Comparison of ENCODE assay signal across 30 mouse cellular contexts in genomic region chr5:137751221-137751887, GRCm38 (mm10). TPM values are rescaled to one million over a fixed set of nuclear protein-coding genes. Genes with fewer than 3 reads are reported as not detected.
A peak's percentile ranks its signal among the peaks of the same experiment; 100 is the strongest.
DNase-seq lines count a peak whose midpoint lies in the region; ATAC-seq lines count a peak whose summit lies in the region.
"Had no signal": no experiment of that assay in that cellular context is flagged by ENCODE, and none has a peak within 500 bp of the region (broad histone marks: within the 10 kb centered on the region; RNA-seq: fewer than 3 reads in every experiment).

No protein-coding gene starts in this region.

- H3K36me3 ChIP-seq in heart, embryonic 11.5 days (ENCODE audit: control insufficient read depth, insufficient read depth, low read length), result peaks cover 22% of the 10 kb centered on the region
- peaks cover 17% of the 10 kb centered on the region for H3K36me3 ChIP-seq in heart, embryonic 16.5 days (ENCODE audit: control insufficient read depth, insufficient read depth)

- intact Hi-C loops in heart, postnatal 25 days (cut with DNase I), result no loop called here

- 81% methylated on average over 13 of the region's 13 CpGs for WGBS in heart, embryonic 11.5 days (ENCODE audit: insufficient replicate concordance)
- 74% methylated on average over 13 of the region's 13 CpGs for WGBS in heart, embryonic 16.5 days

- no peak for ATAC-seq in heart, embryonic 11.5 days (replicated peaks; ENCODE audit: insufficient number of reproducible peaks, low FRiP score, low TSS enrichment)
- no peak; the same call in 1 of the 2 replicates for ATAC-seq in heart, embryonic 16.5 days (replicated peaks; ENCODE audit: extremely low read depth, insufficient read depth, low FRiP score)
- ATAC-seq: activated CD4-positive, CD25-positive, alpha-beta regulatory T cell, adult 4 months; CD4-positive, CD25-positive, alpha-beta regulatory T cell, adult 4 months; forebrain, embryonic 15.5 days; hindbrain, embryonic 16.5 days; liver, embryonic 12.5 days; lung, postnatal 0 days; midbrain, embryonic 13.5 days had no signal

- no peak overlapping the region for H3K4me3 ChIP-seq in heart, embryonic 11.5 days (ENCODE audit: low read depth, low read length)
- no peak overlapping the region for H3K4me3 ChIP-seq in heart, embryonic 16.5 days (ENCODE audit: low read length)
- H3K4me3 ChIP-seq: embryonic facial prominence, embryonic 13.5 days; forebrain, embryonic 10.5 days; forebrain, embryonic 15.5 days; kidney, embryonic 15.5 days; left cerebral cortex, adult 2 months; limb, embryonic 13.5 days; liver, embryonic 12.5 days; midbrain, embryonic 13.5 days had no signal

- peak; percentile 53 to 65 for DNase-seq in heart, adult 18-20 months
- DNase-seq in heart, postnatal 25 days (ENCODE audit: low spot score), result no peak
- DNase-seq in frontal cortex, postnatal 36 days (ENCODE audit: low spot score in 2 of 2), result no peak
- no peak for DNase-seq in B cell, adult 2 months
- DNase-seq in urinary bladder, postnatal 25 days (ENCODE audit: low spot score), result no peak
- DNase-seq: adrenal gland, postnatal 10 days; cerebellum, adult 11 months; cerebellum, adult 9-10 months; gastrocnemius, postnatal 14 days; kidney, adult 18-20 months; kidney, postnatal 25 days; lung, adult 18-20 months; right cerebral cortex, postnatal 14 days; thymus, postnatal 4 days had no signal

- 0 out of 2 replicates have a peak overlapping the region, but pooled peaks have one; percentile 24 for H3K9ac ChIP-seq in heart, embryonic 11.5 days (ENCODE audit: low read depth, low read length)
- H3K9ac ChIP-seq in heart, embryonic 16.5 days (ENCODE audit: low read length), result peak overlapping the region; percentile 55
- H3K9ac ChIP-seq: embryonic facial prominence, embryonic 13.5 days; forebrain, embryonic 15.5 days; kidney, embryonic 15.5 days; limb, embryonic 13.5 days; liver, embryonic 12.5 days; midbrain, embryonic 13.5 days had no signal

- H3K9me3 ChIP-seq in heart, embryonic 11.5 days (replicated peaks; ENCODE audit: control insufficient read depth, low read length), result no peaks in the 10 kb centered on the region
- no peaks in the 10 kb centered on the region for H3K9me3 ChIP-seq in heart, embryonic 16.5 days (replicated peaks; ENCODE audit: control insufficient read depth, low read length)
- H3K9me3 ChIP-seq: embryonic facial prominence, embryonic 13.5 days; forebrain, embryonic 10.5 days; forebrain, embryonic 15.5 days; kidney, embryonic 15.5 days; limb, embryonic 13.5 days; liver, embryonic 12.5 days; midbrain, embryonic 13.5 days had no signal

- peaks cover 55% of the 10 kb centered on the region for H3K4me1 ChIP-seq in heart, embryonic 11.5 days (ENCODE audit: control insufficient read depth, insufficient read depth, low read length)
- H3K4me1 ChIP-seq in heart, embryonic 16.5 days (ENCODE audit: control insufficient read depth, insufficient read depth, low read length), result peaks cover 60% of the 10 kb centered on the region

- H3K27ac ChIP-seq in heart, embryonic 11.5 days (ENCODE audit: low read depth, low read length), result peak overlapping the region; percentile 79
- peak overlapping the region; percentile 93 for H3K27ac ChIP-seq in heart, embryonic 16.5 days (ENCODE audit: low read length)
- H3K27ac ChIP-seq: embryonic facial prominence, embryonic 13.5 days; forebrain, embryonic 10.5 days; forebrain, embryonic 15.5 days; kidney, embryonic 15.5 days; left cerebral cortex, adult 2 months; limb, embryonic 13.5 days; macrophage; midbrain, embryonic 13.5 days had no signal

- H3K4me2 ChIP-seq in heart, embryonic 11.5 days, result no peak overlapping the region
- H3K4me2 ChIP-seq in heart, embryonic 16.5 days (ENCODE audit: low read depth, low read length), result peak overlapping the region; percentile 41
- H3K4me2 ChIP-seq: embryonic facial prominence, embryonic 13.5 days; forebrain, embryonic 15.5 days; kidney, embryonic 15.5 days; limb, embryonic 13.5 days; liver, embryonic 12.5 days; midbrain, embryonic 13.5 days had no signal

- H3K27me3 ChIP-seq in heart, embryonic 11.5 days (ENCODE audit: control insufficient read depth, insufficient read depth, low read length), result no peaks in the 10 kb centered on the region
- H3K27me3 ChIP-seq in heart, embryonic 16.5 days (ENCODE audit: control insufficient read depth, insufficient read depth, low read length), result no peaks in the 10 kb centered on the region
- H3K27me3 ChIP-seq: embryonic facial prominence, embryonic 13.5 days; forebrain, embryonic 15.5 days; kidney, embryonic 15.5 days; limb, embryonic 13.5 days; liver, embryonic 12.5 days; midbrain, embryonic 13.5 days had no signal

RNA-seq across cellular contexts. Expression of gene Tsc22d4, which starts 5.8 kb away (rescaled TPM):
- 100 to 1,000 TPM; 240 to 253 TPM for total RNA-seq in heart, adult 18-20 months (2021)
- total RNA-seq in heart, postnatal 25 days (2021), result 100 to 1,000 TPM; 282 to 288 TPM
- polyA plus RNA-seq in heart, embryonic 11.5 days (2014; fragmentation: Nextera tagmentation; extraction: Ambion mirVana), result 139 and 147 TPM in 2 replicates
- 164 and 189 TPM in 2 replicates for polyA plus RNA-seq in heart, embryonic 16.5 days (2015; fragmentation: Nextera tagmentation; extraction: Ambion mirVana)

RNA-seq across cellular contexts. Expression of gene Nyap1, which starts 9.9 kb away (rescaled TPM):
- total RNA-seq in heart, adult 18-20 months (2021), result 1 to 10 TPM in 1 of 2 experiments, under 1 TPM in 1; 0.79 to 1.1 TPM
- total RNA-seq in heart, postnatal 25 days (2021), result under 1 TPM; 0.98 to 0.99 TPM
- 0.47 and 1.0 TPM in 2 replicates for polyA plus RNA-seq in heart, embryonic 11.5 days (2014; fragmentation: Nextera tagmentation; extraction: Ambion mirVana)
- 1.6 and 1.9 TPM in 2 replicates for polyA plus RNA-seq in heart, embryonic 16.5 days (2015; fragmentation: Nextera tagmentation; extraction: Ambion mirVana)
- total RNA-seq: megakaryocyte-erythroid progenitor cell, adult 5-6 weeks had no signal

RNA-seq across cellular contexts. Expression of gene Ppp1r35, which starts 27.3 kb away (rescaled TPM):
- total RNA-seq in heart, adult 18-20 months (2021), result 10 to 100 TPM in 1 of 2 experiments, 1 to 10 TPM in 1; 9.9 to 12.0 TPM
- total RNA-seq in heart, postnatal 25 days (2021), result 10 to 100 TPM; 11.1 to 13.4 TPM
- 29.9 and 35.3 TPM in 2 replicates for polyA plus RNA-seq in heart, embryonic 11.5 days (2014; fragmentation: Nextera tagmentation; extraction: Ambion mirVana)
- 20.5 and 22.6 TPM in 2 replicates for polyA plus RNA-seq in heart, embryonic 16.5 days (2015; fragmentation: Nextera tagmentation; extraction: Ambion mirVana)

RNA-seq across cellular contexts. Expression of gene Mepce, which starts 36.1 kb away (rescaled TPM):
- total RNA-seq in heart, adult 18-20 months (2021), result 10 to 100 TPM; 24.2 to 28.7 TPM
- total RNA-seq in heart, postnatal 25 days (2021), result 10 to 100 TPM; 20.6 to 29.3 TPM
- 7.4 and 9.2 TPM in 2 replicates for polyA plus RNA-seq in heart, embryonic 11.5 days (2014; fragmentation: Nextera tagmentation; extraction: Ambion mirVana)
- 5.6 and 5.7 TPM in 2 replicates for polyA plus RNA-seq in heart, embryonic 16.5 days (2015; fragmentation: Nextera tagmentation; extraction: Ambion mirVana)

RNA-seq across cellular contexts. Expression of gene Zcwpw1, which starts 36.2 kb away (rescaled TPM):
- under 1 TPM; 0.22 to 0.72 TPM for total RNA-seq in heart, adult 18-20 months (2021)
- under 1 TPM; 0.57 to 0.89 TPM for total RNA-seq in heart, postnatal 25 days (2021)
- 12.4 and 13.7 TPM in 2 replicates for polyA plus RNA-seq in heart, embryonic 11.5 days (2014; fragmentation: Nextera tagmentation; extraction: Ambion mirVana)
- polyA plus RNA-seq in heart, embryonic 16.5 days (2015; fragmentation: Nextera tagmentation; extraction: Ambion mirVana), result 9.6 and 9.9 TPM in 2 replicates

Comparison
In these comparisons a context has a peak if more than half of its experiments do, and no peak if none do; other contexts are left out.
1. DNase-seq: peak in heart, adult 18-20 months (2 of 2); none in heart, postnatal 25 days (single experiment), frontal cortex, postnatal 36 days (0 of 2), B cell, adult 2 months (0 of 2) and urinary bladder, postnatal 25 days (single experiment).